Mouse (Mus musculus) embryonic facial prominence, embryonic 11.5 days (tissue): ENCODE results near the gene Lama2. TPM values are rescaled to one million over a fixed set of nuclear protein-coding genes. Genes with fewer than 3 reads are reported as not detected.

Source experiments
- ATAC-seq: fragments of 200-750 bp; cut with Nextera tagmentation; replicated peaks from 2 replicates; pipeline ENCODE4 v1.8.0; 2017; ENCODE audit warnings: low read depth; ENCODE audit not compliant: insufficient number of reproducible peaks, low FRiP score, low TSS enrichment
- DNase-seq: peaks from one replicate; pipeline ENCODE4 v3.0.0-alpha.2; 2015; ENCODE audit warnings: low spot score
- H3K27ac ChIP-seq: fragments of 300-500 bp; sonication (generic); replicated peaks from 2 replicates; pipeline ENCODE4 v1.5.1; 2014; ENCODE audit warnings: mild to moderate bottlenecking, low read depth, low read length, control low read depth
- H3K27me3 ChIP-seq: fragments of 300-500 bp; sonication (generic); 2 replicates; pipeline ENCODE4 v1.6.1; 2014; ENCODE audit warnings: mild to moderate bottlenecking, low read length, moderate library complexity, mixed read lengths; ENCODE audit not compliant: control insufficient read depth, insufficient read depth
- H3K36me3 ChIP-seq: fragments of 300-500 bp; sonication (generic); replicated peaks from 2 replicates; pipeline ENCODE4 v1.6.1; 2014; ENCODE audit warnings: low read depth, mild to moderate bottlenecking, low read length, moderate library complexity, mixed read lengths; ENCODE audit not compliant: control insufficient read depth, insufficient read depth
- H3K4me1 ChIP-seq: fragments of 300-500 bp; sonication (generic); 2 replicates; pipeline ENCODE4 v1.6.1; 2014; ENCODE audit warnings: low read length, mixed read lengths; ENCODE audit not compliant: control insufficient read depth, insufficient read depth
- H3K4me2 ChIP-seq: fragments of 300-500 bp; sonication (generic); 2 replicates; pipeline ENCODE4 v1.6.1; 2014; ENCODE audit warnings: low read depth, mild to moderate bottlenecking, control low read depth, low read length, moderate library complexity
- H3K4me3 ChIP-seq: fragments of 300-500 bp; sonication (generic); 2 replicates; pipeline ENCODE4 v1.5.1; 2014; ENCODE audit warnings: low read depth, low read length, control low read depth
- H3K9ac ChIP-seq: fragments of 300-500 bp; sonication (generic); replicated peaks from 2 replicates; pipeline ENCODE4 v1.6.1; 2014; ENCODE audit warnings: mild to moderate bottlenecking, control low read depth, low read length
- H3K9me3 ChIP-seq: fragments of 300-500 bp; sonication (generic); replicated peaks from 2 replicates; pipeline ENCODE4 v1.6.1; 2016; ENCODE audit warnings: mild to moderate bottlenecking, low read length, inconsistent platforms, mixed read lengths; ENCODE audit not compliant: control insufficient read depth
- WGBS: fragments of 180-500 bp; shearing (Covaris S2); extraction: QIAGEN DNeasy Blood & Tissue Kit; methylation state at CpG from one replicate; pipeline ENCODE4 v1.1.7; 2014; 5-methylcytosine and 5-hydroxymethylcytosine counted together
- polyA plus RNA-seq: library from polyadenylated mRNA; unstranded; fragments of >200 nt; fragmentation: Nextera tagmentation; extraction: Ambion mirVana; gene quantifications from 2 replicates; pipeline ENCODE4 v1.2.1, GENCODE M21; 2014

Gene Lama2
- polyA plus RNA-seq, 1 experiment from 2014 or later, result 12.1 TPM

- no peak for ATAC-seq
- Histone ChIP-seq H3K9ac (no peak overlapping the region), H3K4me2 (no peak overlapping the region), H3K4me3 (no peak overlapping the region), H3K36me3 (no peaks in the 10 kb centered on the region), H3K9me3 (no peaks in the 10 kb centered on the region), H3K27me3 (no peaks in the 10 kb centered on the region), H3K4me1 (no peaks in the 10 kb centered on the region), H3K27ac (no peak overlapping the region)
- no peak for DNase-seq
- 100% methylated on average over 1 of the region's 1 CpGs for WGBS
Observed at GRCm38 (mm10) chr10:27135768-27136167, 483.8 kb downstream of the Lama2 start.

- Histone ChIP-seq H3K9ac (no peak overlapping the region), H3K9me3 (no peaks in the 10 kb centered on the region), H3K4me3 (no peak overlapping the region), H3K4me2 (no peak overlapping the region), H3K27ac (no peak overlapping the region), H3K27me3 (no peaks in the 10 kb centered on the region), H3K4me1 (no peaks in the 10 kb centered on the region), H3K36me3 (no peaks in the 10 kb centered on the region)
- no peak for ATAC-seq
- peak; percentile 82 for DNase-seq
- 10% methylated on average over 1 of the region's 1 CpGs for WGBS
Observed at GRCm38 (mm10) chr10:27133135-27133534, 486.4 kb downstream of the Lama2 start.

GRCm38 (mm10) chr10:27127454-27127853 is 492.1 kb downstream of the Lama2 start:
- no peak overlapping the region for H3K9ac ChIP-seq
- no peak overlapping the region for H3K27ac ChIP-seq
- ATAC-seq (no peak), DNase-seq (no peak)
- H3K27me3 ChIP-seq, result no peaks in the 10 kb centered on the region
- no peaks in the 10 kb centered on the region for H3K36me3 ChIP-seq
- 72% methylated on average over 2 of the region's 2 CpGs for WGBS
- no peak overlapping the region for H3K4me3 ChIP-seq
- no peak overlapping the region for H3K4me2 ChIP-seq
- H3K9me3 ChIP-seq, result no peaks in the 10 kb centered on the region
- H3K4me1 ChIP-seq, result no peaks in the 10 kb centered on the region

- Histone ChIP-seq H3K4me3 (no peak overlapping the region), H3K4me2 (no peak overlapping the region), H3K9ac (no peak overlapping the region), H3K4me1 (no peaks in the 10 kb centered on the region), H3K9me3 (no peaks in the 10 kb centered on the region), H3K27me3 (no peaks in the 10 kb centered on the region), H3K27ac (no peak overlapping the region), H3K36me3 (no peaks in the 10 kb centered on the region)
- WGBS, result 86% methylated on average over 5 of the region's 5 CpGs
- DNase-seq (no peak), ATAC-seq (no peak)
Observed at GRCm38 (mm10) chr10:27123763-27124162, 495.8 kb downstream of the Lama2 start.

GRCm38 (mm10) chr10:27117815-27118214 is 501.7 kb downstream of the Lama2 start:
- Histone ChIP-seq H3K27me3 (no peaks in the 10 kb centered on the region), H3K4me3 (no peak overlapping the region), H3K4me1 (no peaks in the 10 kb centered on the region), H3K9ac (no peak overlapping the region), H3K36me3 (no peaks in the 10 kb centered on the region), H3K27ac (no peak overlapping the region), H3K4me2 (no peak overlapping the region), H3K9me3 (no peaks in the 10 kb centered on the region)
- WGBS, result 95% methylated on average over 3 of the region's 3 CpGs
- ATAC-seq (no peak), DNase-seq (no peak)

GRCm38 (mm10) chr10:27116938-27117647 is 502.5 kb downstream of the Lama2 start:
- ATAC-seq, result no peak
- H3K4me2 ChIP-seq, result no peak overlapping the region
- no peaks in the 10 kb centered on the region for H3K9me3 ChIP-seq
- DNase-seq, result no peak
- H3K4me1 ChIP-seq, result no peaks in the 10 kb centered on the region
- no peak overlapping the region for H3K4me3 ChIP-seq
- no peak overlapping the region for H3K27ac ChIP-seq
- WGBS, result 82% methylated on average over 2 of the region's 2 CpGs
- no peaks in the 10 kb centered on the region for H3K36me3 ChIP-seq
- H3K9ac ChIP-seq, result no peak overlapping the region
- H3K27me3 ChIP-seq, result no peaks in the 10 kb centered on the region

GRCm38 (mm10) chr10:27114131-27114530 is 505.4 kb downstream of the Lama2 start:
- Histone ChIP-seq H3K27ac (no peak overlapping the region), H3K9ac (no peak overlapping the region), H3K9me3 (no peaks in the 10 kb centered on the region), H3K27me3 (no peaks in the 10 kb centered on the region), H3K36me3 (no peaks in the 10 kb centered on the region), H3K4me3 (no peak overlapping the region), H3K4me1 (no peaks in the 10 kb centered on the region), H3K4me2 (no peak overlapping the region)
- WGBS, result 92% methylated on average over 3 of the region's 3 CpGs
- DNase-seq (no peak), ATAC-seq (no peak)

- no peak overlapping the region for H3K4me2 ChIP-seq
Observed at GRCm38 (mm10) chr10:27103811-27104210, 515.7 kb downstream of the Lama2 start.

More at GRCm38 (mm10) chr10:27103811-27104210, 515.7 kb downstream of the Lama2 start:
- Histone ChIP-seq H3K4me1 (no peaks in the 10 kb centered on the region), H3K4me3 (no peak overlapping the region), H3K27me3 (no peaks in the 10 kb centered on the region), H3K9ac (no peak overlapping the region), H3K36me3 (no peaks in the 10 kb centered on the region), H3K27ac (no peak overlapping the region), H3K9me3 (no peaks in the 10 kb centered on the region)
- DNase-seq (no peak), ATAC-seq (no peak)
- 80% methylated on average over 5 of the region's 5 CpGs for WGBS
